Mouse (Mus musculus) erythroblast, embryonic 14.5 days (primary cell): ENCODE data around the gene Saa4.

Experiments
- GATA1 ChIP-seq: IDR thresholded peaks from 2 replicates; pipeline ENCODE4 v1.6.1; 2012; ENCODE audit warnings: low read length, inconsistent platforms, mixed read lengths
- TAL1 ChIP-seq: IDR thresholded peaks from 3 replicates; pipeline ENCODE4 v1.6.1; 2012; ENCODE audit warnings: low read length, inconsistent platforms, mixed read lengths

- no peak for TF ChIP-seq GATA1
- TF ChIP-seq TAL1, result no peak
Observed at GRCm38 (mm10) chr7:46746381-46746780, 14.0 kb upstream of the Saa4 start.
